Mouse (Mus musculus) embryonic facial prominence, embryonic 15.5 days (tissue): ENCODE results near the gene Loxl1. TPM values are rescaled to one million over a fixed set of nuclear protein-coding genes. Genes with fewer than 3 reads are reported as not detected.
"Not testable (repeated sequence)": the region's sequence is repeated elsewhere in the genome, so short reads cannot be mapped to it uniquely, and the experiment has no call there.

ENCODE experiments used
- ATAC-seq: fragments of 200-750 bp; cut with Nextera tagmentation; 2 replicates; pipeline ENCODE4 v1.8.0; 2017; ENCODE audit warnings: low read depth, moderate TSS enrichment; ENCODE audit not compliant: insufficient number of reproducible peaks, low FRiP score, low TSS enrichment
- H3K27ac ChIP-seq: fragments of 300-500 bp; sonication (generic); replicated peaks from 2 replicates; pipeline ENCODE4 v1.5.1; 2015; ENCODE audit warnings: mild to moderate bottlenecking, inconsistent platforms
- H3K27me3 ChIP-seq: fragments of 300-500 bp; sonication (generic); 2 replicates; pipeline ENCODE4 v1.6.1; 2015; ENCODE audit warnings: inconsistent platforms
- H3K36me3 ChIP-seq: fragments of 300-500 bp; sonication (generic); 2 replicates; pipeline ENCODE4 v1.6.1; 2015; ENCODE audit warnings: mild to moderate bottlenecking, inconsistent platforms
- H3K4me1 ChIP-seq: fragments of 300-500 bp; sonication (generic); 2 replicates; pipeline ENCODE4 v1.6.1; 2015; ENCODE audit warnings: inconsistent platforms
- H3K4me2 ChIP-seq: fragments of 300-500 bp; sonication (generic); replicated peaks from 2 replicates; pipeline ENCODE4 v1.6.1; 2015; ENCODE audit warnings: mild to moderate bottlenecking, inconsistent platforms
- H3K4me3 ChIP-seq: fragments of 300-500 bp; sonication (generic); replicated peaks from 2 replicates; pipeline ENCODE4 v1.5.1; 2015; ENCODE audit warnings: mild to moderate bottlenecking, inconsistent platforms
- H3K9ac ChIP-seq: fragments of 300-500 bp; sonication (generic); 2 replicates; pipeline ENCODE4 v1.6.1; 2015; ENCODE audit warnings: inconsistent platforms
- H3K9me3 ChIP-seq: fragments of 300-500 bp; sonication (generic); replicated peaks from 2 replicates; pipeline ENCODE4 v1.6.1; 2016; ENCODE audit warnings: inconsistent platforms
- WGBS: fragments of 180-500 bp; shearing (Covaris S2); methylation state at CpG from one replicate; pipeline ENCODE4 v1.1.7; 2015; 5-methylcytosine and 5-hydroxymethylcytosine counted together
- polyA plus RNA-seq: library from polyadenylated mRNA; unstranded; fragments of >200 nt; fragmentation: Nextera tagmentation; extraction: Ambion mirVana; gene quantifications from 2 replicates; pipeline ENCODE4 v1.2.1, GENCODE M21; 2015

Gene Loxl1
- polyA plus RNA-seq, 1 experiment from 2014 or later: 89.8 TPM

DNA sequence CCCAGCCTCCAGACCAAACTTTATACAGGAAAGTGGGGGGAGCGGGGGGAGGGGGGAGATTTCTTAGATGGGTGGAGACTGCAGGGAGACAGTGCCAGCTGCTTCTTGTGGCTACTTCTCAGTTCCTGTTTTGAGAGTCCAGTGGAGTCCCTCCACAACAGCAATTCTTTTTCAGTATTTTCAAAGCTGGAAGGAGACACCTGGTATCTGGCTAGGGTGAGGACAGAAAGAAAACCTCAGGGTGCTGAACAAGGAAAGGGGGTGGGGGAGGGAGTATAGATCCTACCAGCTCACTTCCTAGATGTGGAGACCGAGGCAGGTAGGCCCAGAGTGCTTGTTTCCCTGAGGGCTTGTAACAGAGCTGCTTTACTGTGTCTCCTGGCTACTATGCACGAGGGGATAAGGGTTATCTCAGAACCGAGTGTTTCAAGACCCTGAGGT, 46.4 kb downstream of the Loxl1 start:
- ATAC-seq: no peak
- peaks cover 9% of the 10 kb centered on the region; the same call in 1 of the 2 replicates for H3K4me1 ChIP-seq
- peak overlapping the region; percentile 60 for H3K27ac ChIP-seq

DNA sequence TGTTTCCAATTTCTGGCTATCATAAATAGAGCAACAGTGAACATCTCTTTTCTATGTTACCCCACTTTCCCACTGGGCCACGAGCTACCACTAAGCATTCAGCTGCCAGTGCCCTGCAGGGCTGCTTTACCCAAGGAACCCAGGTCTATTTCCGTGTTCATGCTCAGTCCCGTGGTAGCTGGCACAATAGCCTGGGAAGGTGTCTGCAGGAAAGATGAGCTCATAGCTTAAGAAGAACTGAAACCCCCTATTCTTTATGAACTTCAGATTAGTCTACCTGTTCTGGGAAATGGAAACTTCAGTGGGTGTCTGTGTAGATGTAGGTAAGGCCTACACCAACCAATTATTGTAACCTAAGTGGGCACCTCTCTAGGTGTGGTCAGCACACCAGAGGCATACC, 47.6 kb downstream of the Loxl1 start:
- no peaks in the 10 kb centered on the region for H3K9me3 ChIP-seq
- 72% methylated on average over 3 of the region's 3 CpGs for WGBS
- peaks cover 22% of the 10 kb centered on the region for H3K36me3 ChIP-seq
- no peak for ATAC-seq
- H3K4me2 ChIP-seq: no peak overlapping the region
- H3K27ac ChIP-seq: no peak overlapping the region
- no peak overlapping the region for H3K4me3 ChIP-seq
- peaks cover 9% of the 10 kb centered on the region; the same call in 1 of the 2 replicates for H3K4me1 ChIP-seq
- no peak overlapping the region for H3K9ac ChIP-seq
- no peaks in the 10 kb centered on the region for H3K27me3 ChIP-seq

More for the DNA sequence above, 46.4 kb downstream of the Loxl1 start:
- H3K4me3 ChIP-seq: no peak overlapping the region
- H3K9ac ChIP-seq: no peak overlapping the region
- no peak overlapping the region for H3K4me2 ChIP-seq
- no peaks in the 10 kb centered on the region for H3K9me3 ChIP-seq
- H3K27me3 ChIP-seq: no peaks in the 10 kb centered on the region
- WGBS: 26% methylated on average over 4 of the region's 4 CpGs
- H3K36me3 ChIP-seq: peaks cover 14% of the 10 kb centered on the region

GRCm38 (mm10) chr9:58262507-58262906, 50.5 kb downstream of the Loxl1 start:
- Histone ChIP-seq H3K27ac (no peak overlapping the region), H3K27me3 (no peaks in the 10 kb centered on the region), H3K36me3 (peaks cover 41% of the 10 kb centered on the region), H3K4me2 (no peak overlapping the region), H3K4me3 (no peak overlapping the region), H3K9me3 (no peaks in the 10 kb centered on the region), H3K9ac (no peak overlapping the region), H3K4me1 (peaks cover 9% of the 10 kb centered on the region; the same call in 1 of the 2 replicates)
- no peak for ATAC-seq
- 90% methylated on average over 5 of the region's 5 CpGs for whole genome bisulfite sequencing

- Histone ChIP-seq H3K4me1 (peaks cover 3% of the 10 kb centered on the region; the same call in 1 of the 2 replicates), H3K4me2 (no peak overlapping the region), H3K9me3 (no peaks in the 10 kb centered on the region), H3K27ac (no peak overlapping the region), H3K27me3 (no peaks in the 10 kb centered on the region), H3K36me3 (peaks cover 29% of the 10 kb centered on the region), H3K4me3 (no peak overlapping the region), H3K9ac (no peak overlapping the region)
- ATAC-seq: no peak
- WGBS: 81% methylated on average over 10 of the region's 10 CpGs
Observed at GRCm38 (mm10) chr9:58255704-58256685, 57.0 kb downstream of the Loxl1 start.

- Histone ChIP-seq H3K27me3 (no peaks in the 10 kb centered on the region), H3K4me2 (no peak overlapping the region), H3K9ac (no peak overlapping the region), H3K4me1 (peaks cover 7% of the 10 kb centered on the region), H3K4me3 (no peak overlapping the region), H3K27ac (no peak overlapping the region), H3K36me3 (peaks cover 23% of the 10 kb centered on the region), H3K9me3 (no peaks in the 10 kb centered on the region)
- no peak for ATAC-seq
- 70% methylated on average over 2 of the region's 2 CpGs for WGBS
Observed at GRCm38 (mm10) chr9:58255105-58255504, 57.9 kb downstream of the Loxl1 start.

DNA sequence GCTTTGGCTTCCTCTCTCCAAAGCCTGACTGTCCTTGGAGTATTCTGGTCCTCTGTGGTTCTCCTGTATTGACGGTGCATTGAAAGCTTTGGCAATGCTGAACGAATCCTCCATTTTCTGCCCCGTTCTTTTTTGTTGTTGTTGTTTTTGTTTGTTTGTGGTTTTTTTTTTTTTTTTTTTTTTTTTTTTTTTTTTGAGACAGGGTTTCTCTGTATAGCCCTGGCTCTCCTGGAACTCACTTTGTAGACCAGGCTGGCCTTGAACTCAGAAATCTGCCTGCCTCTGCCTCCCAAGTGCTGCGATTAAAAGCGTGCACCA, 59.2 kb downstream of the Loxl1 start:
- H3K27me3 ChIP-seq, ATAC-seq, H3K9me3 ChIP-seq: not testable (repeated sequence)
- H3K4me3 ChIP-seq: peak overlapping the region; percentile 86
- peak overlapping the region; percentile 76 for H3K27ac ChIP-seq
- WGBS: 62% methylated on average over 5 of the region's 5 CpGs
- peak overlapping the region; percentile 74 for H3K9ac ChIP-seq
- H3K4me1 ChIP-seq: peaks cover 16% of the 10 kb centered on the region
- peak overlapping the region; percentile 67 for H3K4me2 ChIP-seq
- H3K36me3 ChIP-seq: peaks cover 14% of the 10 kb centered on the region

GRCm38 (mm10) chr9:58253033-58253804, 59.8 kb downstream of the Loxl1 start, which contains the start of gene Stoml1:
Stoml1 (plus strand) TSS chr9:58253164.
- Histone ChIP-seq H3K9me3 (no peaks in the 10 kb centered on the region), H3K4me2 (peak within 1 kb of the TSS; percentile 67), H3K4me3 (peak within 1 kb of the TSS; percentile 86), H3K27ac (peak within 1 kb of the TSS; percentile 76), H3K27me3 (no peaks in the 10 kb centered on the region), H3K36me3 (peaks cover 13% of the 10 kb centered on the region), H3K9ac (peak within 1 kb of the TSS; percentile 74), H3K4me1 (peaks cover 21% of the 10 kb centered on the region)
- peak; percentile 95 for ATAC-seq
- WGBS: under 1% methylated on average over 31 of the region's 31 CpGs

- not testable (repeated sequence) for H3K27ac ChIP-seq, H3K36me3 ChIP-seq, H3K4me3 ChIP-seq, H3K9me3 ChIP-seq, ATAC-seq, H3K9ac ChIP-seq, H3K4me2 ChIP-seq, H3K27me3 ChIP-seq
- H3K4me1 ChIP-seq: peaks cover 39% of the 10 kb centered on the region
- 86% methylated on average over 1 of the region's 1 CpGs for WGBS
Observed at GRCm38 (mm10) chr9:58250730-58251129, 62.3 kb downstream of the Loxl1 start.

DNA sequence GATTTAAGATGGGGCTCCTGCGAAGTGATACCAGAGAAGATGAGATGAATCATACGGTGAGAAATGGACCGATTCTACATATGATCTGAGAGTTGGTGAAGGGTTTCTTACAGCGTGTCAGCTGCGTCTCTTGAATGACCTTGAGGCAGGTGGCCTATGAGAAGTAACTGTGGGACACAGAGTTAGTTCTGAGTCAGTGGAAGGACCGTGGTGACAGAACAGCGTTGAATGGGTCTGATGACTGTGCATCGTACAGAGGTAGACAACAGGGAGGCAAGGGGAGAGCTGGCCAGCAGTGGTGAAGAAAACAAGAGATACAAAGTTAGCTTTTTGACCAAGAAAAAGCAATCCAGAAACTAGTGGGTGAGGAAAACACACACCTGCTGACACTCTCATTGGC, 62.7 kb downstream of the Loxl1 start:
- 0 out of 2 replicates have a peak overlapping the region, but pooled peaks have one; percentile 35 for H3K9ac ChIP-seq
- WGBS: 78% methylated on average over 8 of the region's 8 CpGs
- peak overlapping the region; percentile 46 for H3K4me3 ChIP-seq
- H3K36me3 ChIP-seq: no peaks in the 10 kb centered on the region
- no peaks in the 10 kb centered on the region for H3K9me3 ChIP-seq
- H3K4me2 ChIP-seq: peak overlapping the region; percentile 52
- peak overlapping the region; percentile 92 for H3K27ac ChIP-seq
- H3K27me3 ChIP-seq: no peaks in the 10 kb centered on the region
- peaks cover 39% of the 10 kb centered on the region for H3K4me1 ChIP-seq
- no peak for ATAC-seq

GRCm38 (mm10) chr9:58249592-58250192, 63.3 kb downstream of the Loxl1 start, which contains the start of gene Pml:
Pml (minus strand) TSS chr9:58249786.
- H3K27me3 ChIP-seq: no peaks in the 10 kb centered on the region
- WGBS: under 1% methylated on average over 16 of the region's 16 CpGs
- ATAC-seq: peak; percentile 56; the same call in 1 of the 2 replicates
- H3K4me2 ChIP-seq: peak within 1 kb of the TSS; percentile 52
- H3K9me3 ChIP-seq: no peaks in the 10 kb centered on the region
- H3K27ac ChIP-seq: peak within 1 kb of the TSS; percentile 92
- peaks cover 39% of the 10 kb centered on the region for H3K4me1 ChIP-seq
- H3K4me3 ChIP-seq: peak within 1 kb of the TSS; percentile 46
- H3K36me3 ChIP-seq: no peaks in the 10 kb centered on the region
- peak within 1 kb of the TSS; percentile 35; the same call in 1 of the 2 replicates for H3K9ac ChIP-seq
